Mouse (Mus musculus) gastrocnemius, postnatal 14 days (tissue): ENCODE data around the gene Mast3. TPM values are rescaled to one million over a fixed set of nuclear protein-coding genes. Genes with fewer than 3 reads are reported as not detected.

Experiments used
- DNase-seq: peaks from one replicate; pipeline ENCODE4 v3.0.0; 2021; ENCODE audit warnings: mixed read lengths
- intact Hi-C: fragments of 180-260 bp; cut with DNase I; formaldehyde crosslinking; loops from one replicate; pipeline ENCODE4 v1.15.1; 2025; ENCODE audit warnings: low total_unique reads
- total RNA-seq, 2 experiments: library from RNA; stranded (reverse); gene quantifications; 2 replicates each; pipeline ENCODE4 v1.2.3; 2021

Mast3 gene
- total RNA-seq, 2 experiments from 2014 or later: 5.2 to 7.0 TPM

- DNase-seq: no peak
- intact Hi-C loops: no loop called here
These were observed 6.3 kb upstream of the Mast3 start for GRCm38 (mm10) chr8:70810962-70811680.

- intact Hi-C loops: loop anchor here (5.0 kb wide), 1 partner anchor 37 kb away; no protein-coding TSS in a partner anchor
- no peak for DNase-seq
These were observed 4.3 kb upstream of the Mast3 start for GRCm38 (mm10) chr8:70808955-70809701.

GRCm38 (mm10) chr8:70808239-70808638 lies 3.4 kb upstream of the Mast3 start, which contains the start of gene Il12rb1:
Il12rb1 (plus strand) TSS chr8:70808449.
- intact Hi-C loops: loop anchor here (5.0 kb wide), 1 partner anchor 36 kb away; no protein-coding TSS in a partner anchor

GRCm38 (mm10) chr8:70807304-70807703 lies 2.5 kb upstream of the Mast3 start:
- no peak for DNase-seq
- intact Hi-C loops: loop anchor here (5.0 kb wide), 1 partner anchor 35 kb away; no protein-coding TSS in a partner anchor

More at GRCm38 (mm10) chr8:70808239-70808638, 3.4 kb upstream of the Mast3 start, which contains the start of gene Il12rb1:
- DNase-seq: no peak

DNA sequence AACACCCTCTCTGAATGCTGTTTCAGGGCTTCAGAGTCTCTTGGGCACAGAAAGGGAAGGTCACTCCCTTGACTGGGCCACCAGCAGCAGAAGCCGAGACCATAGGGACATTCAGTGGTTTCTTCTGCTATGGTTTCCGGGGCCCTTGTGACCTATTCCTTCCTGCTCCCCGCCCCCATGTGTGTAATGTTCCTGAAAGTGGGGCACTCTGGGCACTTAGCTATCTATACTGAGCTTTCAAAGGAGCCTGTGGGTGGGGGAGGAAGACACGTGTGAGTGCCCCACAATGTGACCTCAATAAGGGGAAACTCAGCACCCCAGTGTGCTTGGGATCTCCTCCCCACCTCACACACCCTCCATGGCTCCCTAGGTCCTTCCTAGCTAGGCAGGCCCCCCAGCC lies 1.7 kb upstream of the Mast3 start:
- DNase-seq: no peak
- intact Hi-C loops: loop anchor here (5.0 kb wide), 1 partner anchor 34 kb away; no protein-coding TSS in a partner anchor

DNA sequence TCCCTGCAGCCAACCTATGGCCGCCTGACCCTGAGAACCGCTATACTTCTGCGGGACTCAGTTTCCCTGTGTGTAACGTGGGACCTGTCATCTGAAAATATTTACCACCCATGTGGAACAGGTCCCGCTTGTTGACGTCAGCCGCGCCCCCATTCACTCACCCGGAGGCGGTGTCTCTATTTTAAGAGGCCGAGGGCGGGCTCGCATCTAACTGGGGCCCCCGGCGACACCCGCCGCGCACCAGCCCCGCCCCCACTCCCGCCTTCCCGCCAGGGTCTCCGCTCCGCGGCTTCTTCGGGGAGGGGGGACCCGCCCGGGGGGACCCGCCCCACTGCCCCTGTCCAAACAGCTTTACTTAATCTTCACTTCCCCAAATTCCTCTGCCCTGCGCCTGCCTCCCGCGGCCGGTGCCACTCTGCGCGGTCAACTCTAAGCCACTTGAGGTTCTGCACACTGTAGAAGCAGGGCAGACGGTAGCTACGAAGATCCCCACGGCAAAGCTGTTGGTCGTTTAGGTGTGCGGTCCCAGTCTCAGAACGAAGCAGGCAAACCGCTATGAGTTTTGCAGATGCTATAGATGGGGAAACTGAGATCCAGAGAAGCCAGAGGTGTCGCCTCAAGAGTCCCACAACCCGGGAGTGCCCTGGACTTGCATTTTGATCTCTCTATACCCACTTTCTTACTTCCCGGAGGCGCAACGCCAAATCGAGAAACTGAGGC lies 933 bp downstream of the Mast3 start:
- intact Hi-C loops: no loop called here
- DNase-seq: peak; percentile 52

- no peak for DNase-seq
- intact Hi-C loops: no loop called here
These were observed 1.9 kb downstream of the Mast3 start for GRCm38 (mm10) chr8:70802786-70803510.

DNA sequence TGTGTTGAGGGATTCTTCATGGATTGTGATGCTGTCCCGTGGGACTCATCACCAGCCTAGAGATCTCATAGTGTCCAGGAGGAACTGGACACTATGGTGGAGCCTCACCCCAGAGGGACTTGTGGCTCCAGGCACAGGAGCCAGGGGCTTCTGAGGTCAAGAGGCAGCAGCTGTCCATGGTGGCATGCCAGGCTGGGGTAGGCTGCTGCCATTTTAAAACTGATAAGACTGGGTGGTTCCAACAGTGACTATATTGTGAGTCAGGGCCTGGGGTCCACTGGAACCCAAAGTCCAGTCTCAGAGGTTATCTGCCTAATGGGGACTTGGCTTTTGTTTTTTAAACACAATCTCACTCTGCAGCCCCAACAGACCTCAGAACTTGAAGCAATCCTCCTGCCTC lies 3.0 kb downstream of the Mast3 start:
- no peak for DNase-seq
- intact Hi-C loops: no loop called here

DNA sequence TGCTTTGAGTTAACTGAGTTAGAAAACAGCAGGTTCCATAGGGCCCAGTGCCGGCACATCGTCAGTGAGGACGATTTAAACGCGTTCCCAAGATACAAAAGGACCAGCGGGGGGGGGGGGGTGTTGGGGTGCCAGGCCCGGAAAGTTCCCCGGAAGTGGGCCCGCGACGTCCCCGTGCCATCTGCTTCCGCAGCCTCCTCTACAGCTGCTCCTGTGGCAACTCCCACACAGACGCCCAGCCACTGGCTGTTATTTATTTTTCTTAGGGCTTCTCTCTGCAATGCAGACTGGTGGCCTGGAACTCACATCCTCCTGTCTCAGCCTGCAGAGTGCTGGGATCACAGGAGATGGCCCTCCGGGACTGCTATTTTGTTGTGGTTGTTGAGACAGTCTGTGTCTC lies 3.7 kb downstream of the Mast3 start:
- no peak for DNase-seq
- intact Hi-C loops: no loop called here

DNA sequence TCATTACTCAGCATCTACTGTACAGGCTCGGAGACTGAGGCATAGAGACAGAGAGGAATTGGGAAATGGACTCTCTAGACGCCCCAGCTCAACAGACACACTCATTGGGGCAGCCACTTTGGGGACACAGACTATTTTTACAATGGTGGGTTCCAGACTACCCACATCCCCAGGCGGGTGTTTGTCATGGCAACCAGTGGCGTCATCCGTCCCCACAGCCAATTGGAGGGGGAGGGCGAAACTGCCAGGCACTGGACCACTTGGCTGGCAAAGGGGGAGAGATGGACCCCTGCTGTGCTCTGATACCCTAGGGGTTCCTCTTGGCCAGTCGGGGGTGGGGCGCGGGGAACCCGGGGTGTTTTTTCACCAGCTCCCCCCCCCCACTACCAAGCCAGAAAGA lies 4.2 kb downstream of the Mast3 start:
- no peak for DNase-seq
- intact Hi-C loops: no loop called here

GRCm38 (mm10) chr8:70798281-70798680 lies 6.6 kb downstream of the Mast3 start:
- intact Hi-C loops: no loop called here
- no peak for DNase-seq

DNA sequence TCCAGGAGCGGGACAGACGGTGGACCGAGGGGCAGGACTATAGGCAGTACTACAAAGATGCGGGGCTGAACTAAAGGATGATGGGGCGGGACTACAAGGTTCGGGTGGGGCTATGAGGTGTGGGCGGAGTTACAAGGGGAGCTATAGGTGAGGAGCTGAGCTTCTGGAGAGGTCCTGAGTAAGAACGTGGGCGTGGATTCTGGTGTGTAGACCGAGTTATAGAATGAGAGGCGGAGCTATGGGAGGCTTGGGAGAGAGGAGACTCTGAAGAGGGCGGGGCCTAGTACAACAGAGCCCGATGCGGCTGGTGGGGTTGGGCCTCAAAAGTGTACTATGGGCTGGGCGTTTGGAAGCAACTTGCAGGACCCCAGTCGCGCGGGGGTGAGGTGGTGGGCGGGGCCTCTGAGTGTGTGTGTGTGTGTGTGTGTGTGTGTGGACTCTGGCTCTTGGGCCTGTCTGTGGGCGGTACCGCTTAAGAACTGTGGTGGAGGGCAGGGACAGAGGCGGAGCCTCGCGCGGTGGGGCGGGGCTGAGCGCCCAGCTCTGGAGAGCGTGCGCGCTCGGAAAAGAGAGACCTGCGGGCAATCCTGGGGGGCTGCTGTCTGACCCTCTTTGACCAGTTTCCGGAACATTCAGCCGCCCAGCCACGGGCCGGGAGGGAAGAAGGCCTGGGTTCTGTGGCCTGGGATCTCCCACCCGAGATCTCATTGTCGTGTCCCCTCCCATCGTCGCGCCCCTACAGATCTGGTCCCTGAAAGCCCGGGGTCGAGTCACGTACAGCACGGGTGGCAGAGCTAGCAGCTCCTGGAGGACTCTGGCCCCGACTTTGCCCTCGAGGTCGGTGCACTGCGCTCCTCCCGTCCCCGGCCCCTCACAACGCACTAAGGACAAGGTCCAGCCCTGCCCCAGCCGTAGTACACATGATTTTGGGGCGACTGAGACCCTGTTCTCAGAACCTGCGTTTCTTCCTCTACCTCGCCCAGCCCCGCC lies 7.5 kb downstream of the Mast3 start:
- peak; percentile 82 for DNase-seq
- intact Hi-C loops: no loop called here

DNA sequence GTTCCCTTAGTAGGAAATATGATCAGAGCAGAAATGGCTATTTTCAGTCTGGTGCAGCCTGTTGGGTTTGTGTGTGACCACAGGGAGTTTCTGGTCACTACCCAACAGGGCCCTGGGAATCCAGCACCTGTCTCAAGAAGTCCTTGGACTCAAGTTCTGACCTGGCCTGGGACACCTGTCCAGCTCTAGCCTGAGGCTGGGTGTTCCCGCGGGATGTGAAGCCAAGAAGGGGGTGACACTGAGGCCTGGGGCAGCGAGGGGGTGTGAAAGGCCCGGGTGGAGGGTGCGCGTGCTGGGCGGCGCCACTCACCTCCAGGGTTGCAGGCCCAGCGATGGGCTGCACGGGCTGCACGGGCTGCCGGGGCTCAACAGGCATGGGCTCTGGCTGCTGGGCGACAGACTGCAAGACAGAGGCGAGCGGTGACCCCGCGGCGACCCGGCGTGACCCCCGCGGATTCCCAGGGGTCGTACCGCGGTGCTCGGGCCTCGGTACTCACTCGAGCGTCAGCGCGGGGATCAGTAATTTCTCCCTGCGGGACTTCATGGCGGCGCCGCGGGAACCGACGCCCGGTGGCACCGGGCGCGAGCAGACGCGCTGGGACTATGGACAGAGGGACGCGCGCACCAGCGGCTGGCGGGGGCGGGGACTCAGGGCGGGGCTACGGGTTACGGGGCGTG lies 8.3 kb downstream of the Mast3 start:
- peak; percentile 81 for DNase-seq
- intact Hi-C loops: no loop called here

GRCm38 (mm10) chr8:70795370-70795769 lies 9.5 kb downstream of the Mast3 start:
- no peak for DNase-seq
- intact Hi-C loops: no loop called here

GRCm38 (mm10) chr8:70794215-70794614 lies 10.6 kb downstream of the Mast3 start:
- DNase-seq: no peak
- intact Hi-C loops: no loop called here

GRCm38 (mm10) chr8:70792700-70793099 lies 12.2 kb downstream of the Mast3 start:
- intact Hi-C loops: no loop called here

DNA sequence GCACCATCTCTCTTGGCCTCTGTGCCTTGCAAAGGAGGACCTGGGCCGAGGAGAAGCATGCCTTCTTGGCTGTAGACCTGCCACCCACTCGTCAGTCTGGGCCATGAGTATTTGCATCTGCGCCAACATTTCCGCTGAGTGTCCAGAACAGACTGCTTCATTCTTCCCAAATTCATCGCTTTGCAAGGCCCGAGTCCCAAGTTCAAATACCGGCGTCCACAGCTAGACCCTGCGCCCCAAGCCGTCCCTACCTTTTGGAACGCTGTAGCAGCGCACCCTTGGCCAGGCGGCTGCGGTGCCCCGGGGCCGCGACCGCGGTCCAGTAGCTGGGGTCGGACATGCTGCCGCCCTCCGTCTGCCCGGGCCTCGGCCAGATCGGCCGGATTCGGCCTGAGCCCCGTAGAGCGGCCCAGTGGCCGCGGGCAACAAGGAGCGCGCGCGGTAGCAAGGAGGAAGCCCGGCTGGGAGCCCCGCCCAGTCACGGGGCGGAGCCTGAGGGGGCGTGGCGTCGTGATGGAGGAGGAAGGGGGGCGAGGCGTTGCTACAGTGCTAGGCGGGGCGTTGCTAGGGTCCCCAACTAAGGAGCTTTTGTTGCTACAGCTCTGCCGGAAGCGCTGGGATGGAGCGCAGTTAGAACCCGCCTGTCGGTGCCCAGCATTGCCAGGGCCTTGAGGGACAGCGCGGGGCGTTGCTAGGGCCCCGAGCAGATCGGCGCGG lies 12.7 kb downstream of the Mast3 start:
- intact Hi-C loops: no loop called here

More at GRCm38 (mm10) chr8:70792700-70793099, 12.2 kb downstream of the Mast3 start:
- DNase-seq: no peak

More for the DNA sequence above, 12.7 kb downstream of the Mast3 start:
- DNase-seq: peak; percentile 95
